In the genomic region with DNA sequence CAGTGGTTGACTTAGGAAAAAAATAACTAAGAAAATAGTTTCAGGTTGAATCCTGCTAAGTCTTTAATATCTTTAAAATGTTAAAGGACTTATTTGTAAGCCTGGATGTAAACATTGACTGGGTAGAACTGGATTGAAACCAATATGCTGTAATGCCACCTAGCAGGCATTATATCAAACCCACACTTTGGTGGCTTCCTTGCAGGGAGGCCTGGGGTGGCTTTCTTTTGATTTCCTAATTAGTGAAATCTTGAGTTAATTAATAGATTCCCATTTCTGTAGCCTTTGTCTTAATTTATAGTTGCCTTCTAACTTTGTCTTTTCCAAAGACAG, we compare ENCODE assay signal across 8 mouse cellular contexts. TPM values are rescaled to one million over a fixed set of nuclear protein-coding genes. Genes with fewer than 3 reads are reported as not detected.
A peak's percentile ranks its signal among the peaks of the same experiment; 100 is the strongest.
DNase-seq lines count a peak whose midpoint lies in the region; ATAC-seq and TF ChIP-seq lines count a peak whose summit lies in the region.

No protein-coding gene starts in this region.

- H3K9me3 ChIP-seq in lung, embryonic 14.5 days (ENCODE audit: low read depth, low read length), result no peaks in the 10 kb centered on the region
- no peaks in the 10 kb centered on the region for H3K9me3 ChIP-seq in hindbrain, postnatal 0 days (ENCODE audit: low read length)
- no peaks in the 10 kb centered on the region for H3K9me3 ChIP-seq in neural tube, embryonic 12.5 days

- H3K27ac ChIP-seq in lung, embryonic 14.5 days (ENCODE audit: low read depth), result peak overlapping the region; percentile 93
- H3K27ac ChIP-seq in cortical plate, adult 2 months (ENCODE audit: insufficient read depth, low read length), result no peak overlapping the region
- peak overlapping the region; percentile 95; the same call in 1 of the 2 replicates for H3K27ac ChIP-seq in hindbrain, postnatal 0 days
- H3K27ac ChIP-seq in neural tube, embryonic 12.5 days, result no peak overlapping the region

- TF ChIP-seq POLR2A in cortical plate, adult 2 months (IDR thresholded peaks at IDR 0.05; ENCODE audit: extremely low read depth, insufficient read depth, low read length), result no peak

- peaks cover 4% of the 10 kb centered on the region for H3K4me1 ChIP-seq in lung, embryonic 14.5 days (ENCODE audit: insufficient read depth)
- peaks cover 6% of the 10 kb centered on the region; the same call in 1 of the 2 replicates for H3K4me1 ChIP-seq in cortical plate, adult 2 months (ENCODE audit: control insufficient read depth, insufficient read depth, low read length)
- H3K4me1 ChIP-seq in hindbrain, postnatal 0 days (ENCODE audit: insufficient read depth, low read length), result peaks cover 12% of the 10 kb centered on the region
- H3K4me1 ChIP-seq in neural tube, embryonic 12.5 days, result peaks cover 30% of the 10 kb centered on the region

- peaks cover 8% of the 10 kb centered on the region for H3K36me3 ChIP-seq in lung, embryonic 14.5 days (ENCODE audit: insufficient read depth)
- no peaks in the 10 kb centered on the region for H3K36me3 ChIP-seq in hindbrain, postnatal 0 days (ENCODE audit: insufficient read depth, low read length)
- peaks cover 8% of the 10 kb centered on the region; the same call in 1 of the 2 replicates for H3K36me3 ChIP-seq in neural tube, embryonic 12.5 days

- peak overlapping the region; percentile 81 for H3K4me3 ChIP-seq in lung, embryonic 14.5 days (ENCODE audit: low read depth, low read length)
- H3K4me3 ChIP-seq in cortical plate, adult 2 months (ENCODE audit: insufficient read depth, low read length), result peak overlapping the region; percentile 71; the same call in 1 of the 2 replicates
- H3K4me3 ChIP-seq in hindbrain, postnatal 0 days (ENCODE audit: low read length), result peak overlapping the region; percentile 82
- H3K4me3 ChIP-seq in neural tube, embryonic 12.5 days, result peak overlapping the region; percentile 94

- no peak for ATAC-seq in lung, embryonic 14.5 days (ENCODE audit: insufficient read depth)
- ATAC-seq in hindbrain, postnatal 0 days, result no peak
- ATAC-seq in neural tube, embryonic 12.5 days (ENCODE audit: low FRiP score, low read depth), result no peak

- no peak for DNase-seq in lung, embryonic 14.5 days
- DNase-seq in lung, postnatal 10 days, result no peak
- DNase-seq in hindbrain, postnatal 0 days (ENCODE audit: low spot score), result no peak
- DNase-seq in T-cell, adult 2 months (ENCODE audit: low spot score), result no peak
- DNase-seq in layer of hippocampus, adult 9-10 months (ENCODE audit: low spot score), result no peak
- DNase-seq in cerebellum, adult 11-12 months, result no peak

- TF ChIP-seq CTCF in lung, embryonic 14.5 days (IDR thresholded peaks at IDR 0.05; ENCODE audit: low read depth), result no peak
- TF ChIP-seq CTCF in cortical plate, adult 2 months (IDR thresholded peaks at IDR 0.05; ENCODE audit: extremely low read depth, insufficient read depth, low read length), result no peak
- TF ChIP-seq CTCF in hindbrain, postnatal 0 days (IDR thresholded peaks at IDR 0.05; ENCODE audit: low read depth), result no peak

- peak overlapping the region; percentile 71 for H3K4me2 ChIP-seq in lung, embryonic 14.5 days
- H3K4me2 ChIP-seq in hindbrain, postnatal 0 days (ENCODE audit: low read depth, low read length), result peak overlapping the region; percentile 69
- peak overlapping the region; percentile 70 for H3K4me2 ChIP-seq in neural tube, embryonic 12.5 days (replicated peaks)

- H3K9ac ChIP-seq in lung, embryonic 14.5 days, result peak overlapping the region; percentile 94
- peak overlapping the region; percentile 91 for H3K9ac ChIP-seq in hindbrain, postnatal 0 days (replicated peaks; ENCODE audit: low read length)
- H3K9ac ChIP-seq in neural tube, embryonic 12.5 days, result peak overlapping the region; percentile 97

- H3K27me3 ChIP-seq in lung, embryonic 14.5 days (ENCODE audit: insufficient read depth, low read length), result no peaks in the 10 kb centered on the region
- H3K27me3 ChIP-seq in hindbrain, postnatal 0 days (ENCODE audit: insufficient read depth, low read length), result no peaks in the 10 kb centered on the region
- H3K27me3 ChIP-seq in neural tube, embryonic 12.5 days (replicated peaks), result no peaks in the 10 kb centered on the region

RNA-seq across cellular contexts. Expression of gene Ivns1abp, which starts 1.6 kb away (rescaled TPM):
- polyA plus RNA-seq in lung, embryonic 14.5 days (2014; fragmentation: Nextera tagmentation; extraction: Ambion mirVana), result 266 and 268 TPM in 2 replicates
- polyA plus RNA-seq in cortical plate, adult 2 months (2012; rRNA removed), result 124 and 131 TPM in 2 replicates
- total RNA-seq in hindbrain, postnatal 0 days (2014; rRNA removed), result 121 and 129 TPM in 2 replicates
- polyA plus RNA-seq in hindbrain, postnatal 0 days (2015; fragmentation: Nextera tagmentation; extraction: Ambion mirVana), result 140 and 143 TPM in 2 replicates
- polyA plus RNA-seq in neural tube, embryonic 12.5 days (2016; fragmentation: Nextera tagmentation; extraction: Ambion mirVana), result 332 and 344 TPM in 2 replicates

Comparison
In these comparisons a context has a peak if more than half of its experiments do, and no peak if none do; other contexts are left out.
1. H3K27ac ChIP-seq: peak in lung, embryonic 14.5 days (single experiment) and hindbrain, postnatal 0 days (single experiment); none in cortical plate, adult 2 months (single experiment) and neural tube, embryonic 12.5 days (single experiment).
2. Peak in every context shown above with its lines, with median percentiles within 50 percentile points of each other: H3K4me2 ChIP-seq, H3K4me3 ChIP-seq and H3K9ac ChIP-seq.